Mouse (Mus musculus) thymus, postnatal 36 days (tissue): Measurements from ENCODE around the gene Cacng6.

Experiments used
- DNase-seq, 2 experiments: peaks; one replicate each; pipeline ENCODE4 v3.0.0; 2022; ENCODE audit warnings: mixed read lengths in 2 of 2

Gene Cacng6

DNA sequence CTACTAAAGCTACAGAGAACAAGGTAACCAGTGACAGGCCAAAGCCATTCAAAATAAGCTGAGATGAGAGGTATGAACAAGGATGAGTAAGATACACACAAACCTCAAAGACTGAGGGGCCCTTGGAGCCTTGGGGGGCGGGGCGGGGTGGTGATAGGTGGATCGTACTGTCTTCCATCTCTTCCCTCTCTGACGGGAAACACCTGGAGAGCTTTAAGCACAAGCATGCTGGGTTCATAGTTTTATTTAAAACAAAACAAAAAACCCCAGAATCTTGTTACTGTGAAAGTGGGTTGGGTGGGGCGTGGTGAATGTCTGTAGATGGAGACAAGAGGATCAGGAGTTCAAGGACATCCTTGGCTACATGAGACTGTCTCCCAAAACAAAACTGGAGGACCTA, 3.5 kb upstream of the Cacng6 start:
- peak; percentile 65 to 83 for DNase-seq

DNA sequence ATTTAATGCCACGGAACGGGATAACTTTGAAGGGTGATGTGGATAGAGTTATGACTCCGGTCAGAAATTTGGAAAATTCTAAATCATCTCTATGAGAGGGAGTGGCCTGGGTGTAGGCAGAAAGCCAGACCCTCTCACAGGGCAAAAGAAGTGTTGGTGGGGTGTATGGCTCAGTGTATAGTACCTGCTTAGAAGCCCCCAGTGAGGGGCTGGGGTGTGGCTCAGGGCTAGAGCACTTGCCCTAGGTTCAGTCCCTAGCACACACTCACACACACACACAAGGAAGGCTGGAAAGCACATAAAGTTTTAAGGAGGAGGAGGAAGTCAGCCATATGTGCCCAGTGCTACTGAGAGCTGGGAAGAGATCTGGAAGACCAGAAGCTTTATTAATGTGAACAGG, 2.7 kb upstream of the Cacng6 start:
- DNase-seq = no peak

DNA sequence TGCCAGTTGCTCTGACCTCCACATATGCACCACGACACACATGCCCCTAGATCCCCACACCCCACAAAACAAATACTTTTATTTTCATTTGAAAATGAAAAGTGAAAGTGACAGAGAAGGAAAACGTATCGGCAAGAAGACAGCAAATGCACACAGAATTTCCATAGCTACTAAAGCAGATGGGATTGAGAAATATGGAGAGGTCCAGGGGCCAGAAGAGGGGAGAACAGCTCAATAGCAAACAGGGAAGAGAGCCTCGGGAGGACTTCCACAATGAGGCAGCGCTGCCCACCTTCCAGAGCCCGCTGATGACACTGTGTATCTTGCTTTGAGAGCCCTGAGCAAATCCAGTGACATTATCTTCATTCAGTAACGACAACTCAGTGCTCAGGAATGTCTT, 1.9 kb upstream of the Cacng6 start:
- no peak for DNase-seq

DNA sequence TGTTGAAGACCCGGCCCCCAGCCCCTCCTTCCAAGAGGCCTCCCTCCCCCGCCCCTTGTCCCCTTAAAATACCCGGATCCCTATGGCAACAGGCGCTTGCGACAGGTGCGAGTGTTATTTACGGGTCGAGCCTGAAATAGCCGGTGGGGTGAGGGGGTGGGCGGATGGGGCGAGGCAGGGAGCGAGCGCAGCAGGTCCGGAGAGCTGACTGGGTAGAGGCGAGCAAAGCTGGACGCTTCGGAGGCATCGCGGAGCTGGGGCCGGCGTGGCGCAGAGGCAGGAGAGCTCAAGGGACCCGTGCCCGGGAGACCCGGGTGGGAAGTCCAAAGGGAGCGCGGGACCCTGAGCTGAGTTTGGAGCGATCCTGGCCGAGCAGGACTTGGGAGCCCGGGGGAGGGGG, 565 bp upstream of the Cacng6 start:
- DNase-seq = peak in 1 of 2 experiments; percentile 13

DNA sequence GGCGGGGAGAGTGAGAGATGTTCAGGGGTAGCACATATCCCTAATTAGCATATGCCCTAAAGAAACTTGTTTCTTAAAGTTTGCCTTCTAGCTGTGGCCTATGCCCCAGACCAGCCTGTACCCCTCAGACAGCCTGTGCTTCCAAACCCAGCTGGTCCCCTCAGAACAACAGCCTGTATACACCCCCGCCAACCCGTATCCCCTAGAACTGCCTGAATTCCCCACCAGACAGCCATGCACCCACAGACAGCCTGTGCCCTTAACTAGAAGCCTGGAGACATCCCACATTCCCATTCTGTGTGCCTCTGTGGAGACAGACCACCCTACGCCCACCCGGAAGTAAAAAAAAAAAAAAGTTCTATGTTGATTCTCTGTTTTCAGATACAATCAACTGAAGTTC, 1.1 kb downstream of the Cacng6 start:
- DNase-seq = no peak

DNA sequence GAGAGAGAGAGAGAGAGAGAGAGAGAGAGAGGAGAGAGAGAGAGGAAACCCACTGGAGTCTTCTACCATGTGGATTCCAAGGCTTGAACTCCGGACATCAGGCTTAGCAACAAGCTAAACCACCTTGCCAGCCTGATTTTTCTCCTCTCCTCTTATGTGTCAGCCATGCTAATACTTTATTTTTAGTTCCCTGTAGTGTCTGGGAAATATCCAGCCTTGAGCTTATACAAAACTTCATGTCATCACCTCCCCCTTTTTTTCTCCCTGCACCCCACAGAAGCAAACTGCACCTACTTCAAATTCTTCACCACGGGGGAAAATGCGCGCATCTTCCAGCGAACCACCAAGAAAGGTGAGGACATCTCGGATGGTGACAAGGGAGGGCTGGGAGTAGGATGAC, 6.2 kb downstream of the Cacng6 start:
- no peak for DNase-seq

DNA sequence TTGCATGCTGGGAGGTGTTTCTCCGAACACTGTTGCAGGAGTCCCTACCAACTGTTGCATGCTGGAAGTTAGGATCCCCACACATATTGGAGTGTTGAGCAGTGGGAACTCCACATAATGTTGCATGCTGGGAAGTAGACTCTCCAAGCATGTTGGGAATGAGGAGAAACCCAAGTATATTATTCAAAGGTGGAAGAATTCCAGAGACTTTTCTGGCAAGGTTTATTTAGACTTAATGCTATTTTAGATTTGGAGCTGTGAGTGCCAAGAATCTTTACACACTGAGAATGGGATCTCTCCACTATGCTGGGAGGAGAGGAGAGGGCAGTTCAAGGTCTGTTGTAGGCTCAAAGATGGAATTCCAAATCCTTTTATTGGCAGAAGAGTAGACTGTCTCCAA, 8.1 kb downstream of the Cacng6 start:
- DNase-seq = no peak

DNA sequence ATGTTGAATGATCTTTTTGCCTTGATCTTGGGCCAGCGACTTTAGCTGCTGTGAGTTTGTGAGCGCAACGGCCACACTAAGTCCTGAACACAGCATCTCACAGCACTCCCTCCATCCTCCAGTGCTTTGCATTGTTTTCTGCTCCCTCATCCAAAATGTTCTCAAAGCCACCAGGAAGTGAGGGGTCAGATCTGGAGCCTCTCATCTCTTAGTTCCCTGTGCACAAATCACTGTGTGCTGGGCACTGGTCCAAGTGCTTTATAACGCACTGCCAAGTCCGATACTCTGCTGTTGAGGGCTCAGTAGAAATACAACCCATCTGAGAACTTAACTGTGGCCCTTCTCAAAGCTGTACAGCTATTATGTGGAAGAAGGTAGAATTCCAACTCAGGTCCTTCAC, 13.9 kb downstream of the Cacng6 start:
- DNase-seq = no peak

DNA sequence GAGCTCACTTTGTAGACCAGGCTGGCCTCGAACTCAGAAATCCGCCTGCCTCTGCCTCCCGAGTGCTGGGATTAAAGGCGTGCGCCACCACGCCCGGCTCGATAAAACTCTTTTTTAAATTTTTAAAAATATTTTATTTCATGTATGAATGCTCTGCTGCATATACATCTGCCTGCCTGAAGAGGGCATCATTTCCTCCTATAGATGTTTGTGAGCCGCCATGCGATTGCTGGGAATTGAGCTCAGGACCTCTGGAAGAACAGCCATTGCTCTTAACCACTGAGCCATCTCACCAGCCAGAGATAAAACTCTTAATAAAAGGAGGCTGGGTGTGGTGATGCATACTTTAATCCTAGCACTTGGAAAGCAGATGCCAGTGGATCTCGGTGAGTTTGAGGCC, 16.0 kb downstream of the Cacng6 start:
- no peak for DNase-seq

DNA sequence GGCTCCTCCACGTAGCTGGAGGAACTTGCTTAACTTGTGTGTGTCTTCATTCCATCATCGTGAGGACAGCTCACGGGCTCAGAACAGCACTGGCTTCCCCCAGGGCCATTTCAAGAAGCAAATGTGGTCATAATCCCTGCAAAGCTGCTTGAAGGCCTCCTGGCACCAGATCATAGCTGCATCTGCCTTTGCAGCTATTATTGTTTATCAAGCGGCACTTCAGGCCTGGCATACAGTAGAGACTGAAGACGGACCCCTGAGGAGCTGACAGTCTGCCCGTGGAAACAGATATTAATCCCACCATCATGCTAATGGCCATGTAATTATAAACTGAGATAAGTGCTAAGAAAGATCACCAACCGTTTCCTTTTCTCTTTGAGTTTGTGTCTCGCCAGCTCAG, 16.5 kb downstream of the Cacng6 start:
- no peak for DNase-seq

DNA sequence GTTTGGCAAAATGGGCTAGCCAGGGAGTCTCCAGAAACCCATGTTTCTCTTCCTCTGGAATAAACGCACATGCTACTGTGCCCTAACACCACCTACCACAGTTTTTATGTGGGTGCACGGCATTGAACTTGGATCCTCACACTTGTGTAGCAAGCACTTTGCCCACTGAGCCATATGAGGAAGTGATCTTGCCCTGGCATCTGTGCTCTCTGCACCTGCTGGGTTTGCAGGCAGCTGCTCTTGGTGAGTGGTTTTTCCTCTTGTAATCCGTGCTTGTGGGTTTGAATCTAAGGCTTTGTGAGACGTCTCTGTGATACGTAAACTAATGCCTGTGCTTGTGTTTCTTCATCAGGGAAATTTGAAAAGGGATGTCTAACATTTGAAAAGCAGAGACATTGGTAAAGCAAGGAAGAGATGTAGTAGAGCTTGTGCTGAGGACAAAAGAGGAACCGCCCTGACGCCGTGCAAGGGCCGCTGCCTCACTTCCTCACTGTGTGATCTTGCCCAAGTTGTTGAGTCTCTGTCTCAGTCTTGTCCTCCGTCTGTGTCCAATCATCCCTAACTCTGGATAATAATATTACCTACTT, 18.6 kb downstream of the Cacng6 start:
- peak in 1 of 2 experiments; percentile 39 for DNase-seq

DNA sequence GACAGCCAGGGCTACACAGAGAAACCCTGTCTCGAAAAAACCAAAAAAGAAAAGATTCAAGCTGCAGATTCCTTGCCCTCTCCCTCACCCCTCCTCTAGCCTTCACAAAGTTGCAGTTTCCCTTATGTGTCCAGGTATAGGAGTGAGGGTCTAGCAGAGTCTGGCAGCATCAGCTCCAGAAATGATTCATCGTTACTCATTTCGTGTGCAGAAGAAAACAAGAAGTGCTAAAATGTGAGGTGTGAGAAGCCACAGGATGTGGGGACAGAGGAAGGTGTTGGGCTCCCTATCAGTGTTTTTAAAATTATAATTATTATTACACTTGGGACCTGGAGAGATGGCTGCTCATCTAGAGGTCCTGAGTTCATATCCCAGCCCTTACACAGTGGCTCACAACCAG, 20.7 kb downstream of the Cacng6 start:
- no peak for DNase-seq

DNA sequence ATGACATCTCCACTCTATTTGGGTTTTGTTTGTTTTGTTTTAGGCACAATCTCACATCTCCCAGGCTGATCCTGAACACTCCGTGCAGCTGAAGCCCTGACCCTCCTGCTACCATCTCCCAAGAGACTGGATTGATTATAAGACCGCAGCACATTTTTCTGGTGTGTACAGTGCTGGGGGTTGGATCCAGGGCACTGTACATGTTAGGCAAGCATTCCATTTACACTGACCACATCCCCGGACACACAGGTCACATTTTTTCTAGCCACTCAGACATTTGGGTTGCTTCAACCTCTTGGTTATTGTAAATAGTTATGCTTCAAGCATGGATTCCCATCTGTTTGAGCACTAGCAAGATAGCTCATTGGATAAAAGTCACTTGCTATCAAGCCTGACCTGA, 22.6 kb downstream of the Cacng6 start:
- DNase-seq = no peak

DNA sequence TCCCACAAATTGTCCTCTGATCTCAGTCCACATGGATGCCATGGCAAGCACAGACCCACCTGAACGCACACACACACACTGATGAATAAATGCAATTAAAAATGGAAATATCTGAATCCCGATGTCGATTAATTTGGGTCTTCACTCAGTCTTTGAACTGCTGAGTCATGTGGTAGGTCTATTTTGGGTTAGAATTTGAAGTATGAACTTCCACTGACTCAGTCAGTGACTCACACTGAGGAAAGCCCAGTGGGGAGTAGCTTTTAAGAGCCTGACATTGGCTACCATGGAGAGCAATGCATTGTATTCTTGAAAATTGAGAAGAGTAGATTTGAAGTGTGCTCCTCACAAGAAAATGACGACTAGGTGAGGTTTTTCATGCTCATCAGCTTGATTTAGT, 23.0 kb downstream of the Cacng6 start:
- DNase-seq = no peak

DNA sequence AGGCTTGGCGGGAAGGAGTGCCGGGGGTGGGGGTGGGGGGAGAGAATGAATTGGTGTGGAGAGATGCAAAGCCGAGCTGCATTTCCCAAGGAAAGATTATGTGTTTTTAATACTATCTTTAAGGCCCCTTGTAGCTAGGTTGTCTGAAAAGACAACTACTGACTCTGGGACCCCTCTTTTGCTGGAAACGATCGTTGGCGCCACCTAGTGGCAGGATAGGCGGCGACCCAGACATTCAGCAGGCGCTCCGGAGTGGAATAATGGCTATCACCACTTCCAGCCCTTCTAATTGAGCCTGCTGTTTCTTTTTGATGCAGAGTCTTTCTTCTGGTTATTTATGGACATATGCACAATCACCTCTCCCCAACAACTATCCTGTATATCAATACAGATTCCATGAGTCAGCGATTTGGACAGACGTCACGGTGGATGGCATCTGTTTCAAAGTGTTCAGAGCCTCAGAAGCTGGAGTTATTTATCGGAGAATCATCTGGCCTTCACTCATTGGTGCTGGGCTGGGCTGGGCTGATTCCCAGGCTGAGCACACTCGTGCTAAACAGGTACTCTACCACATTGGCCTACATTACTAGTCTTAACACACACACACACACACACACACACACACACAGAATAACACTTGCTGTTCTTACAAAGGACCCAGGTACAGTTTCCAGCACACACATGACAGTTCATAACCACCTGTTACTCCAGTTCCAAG, 24.9 kb downstream of the Cacng6 start:
- peak; percentile 64 to 72 for DNase-seq

DNA sequence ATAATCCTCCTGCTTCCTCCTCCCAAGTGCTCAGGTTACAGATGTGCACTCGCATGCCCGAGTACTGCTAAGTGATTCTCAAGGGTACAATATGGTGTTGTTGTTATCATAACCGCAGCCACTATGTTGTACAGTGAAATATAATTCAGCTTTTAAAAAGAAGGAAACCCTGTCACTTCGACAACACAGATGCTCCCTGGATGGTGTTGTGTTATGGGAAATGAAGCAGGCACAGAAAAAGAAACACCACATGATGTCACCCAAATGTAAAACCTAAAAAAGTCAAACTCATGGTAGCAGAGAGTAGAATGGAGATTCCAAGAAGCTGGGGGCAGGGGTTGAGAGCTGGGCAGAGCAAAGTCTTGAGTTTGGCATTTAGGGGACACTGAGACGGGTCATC, 26.7 kb downstream of the Cacng6 start:
- DNase-seq = no peak

DNA sequence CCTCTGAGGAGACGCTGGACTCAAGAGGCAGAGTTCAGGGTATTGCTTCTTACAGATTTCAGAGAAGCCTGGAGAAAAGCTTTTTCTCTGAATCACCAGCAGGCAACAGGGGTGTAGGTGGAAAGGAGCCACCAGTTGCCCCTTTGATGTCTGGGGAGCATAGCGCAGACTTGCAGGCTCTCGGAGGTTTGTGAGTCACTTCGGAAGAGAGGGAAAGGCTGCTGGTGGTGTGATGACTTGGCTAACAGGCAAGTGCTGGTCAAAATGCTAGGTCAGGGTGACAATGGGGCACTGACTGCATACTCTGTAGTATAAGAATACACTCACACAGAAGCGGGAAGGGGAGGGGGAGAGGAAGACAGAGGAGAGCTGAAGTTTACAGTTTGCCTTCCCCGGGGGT, 27.2 kb downstream of the Cacng6 start:
- DNase-seq = no peak

DNA sequence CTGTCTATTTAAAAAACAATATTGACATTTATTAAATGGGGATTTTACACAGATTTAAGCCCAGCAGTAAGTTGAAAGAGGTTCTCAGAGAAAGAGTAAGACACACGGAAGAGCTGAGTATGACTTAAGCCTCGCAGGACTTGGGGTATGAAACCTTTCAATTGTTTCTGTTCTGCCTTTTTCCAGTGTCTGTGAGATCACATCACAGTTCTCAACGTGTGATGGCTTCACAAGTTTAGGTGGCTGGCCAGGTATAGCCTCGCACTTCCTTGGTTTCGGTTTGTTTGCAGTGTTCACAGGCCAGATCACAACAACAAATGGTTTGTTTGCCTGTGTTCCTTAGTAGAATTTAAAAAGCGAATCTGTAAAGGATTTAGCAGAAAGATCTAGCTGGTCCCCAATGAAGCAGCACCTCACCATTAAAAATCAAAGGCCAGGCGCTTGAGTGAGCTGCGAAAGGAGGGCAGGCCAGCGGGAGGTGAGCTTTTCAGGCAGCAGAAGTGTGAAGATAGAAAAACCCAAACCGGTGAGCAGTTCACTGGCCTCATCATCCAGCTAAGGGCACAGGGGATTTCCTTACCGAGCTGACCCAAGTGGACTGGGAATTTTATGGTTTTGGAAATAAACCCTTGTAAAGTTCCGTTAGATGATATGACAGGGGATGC, 29.0 kb downstream of the Cacng6 start:
- no peak for DNase-seq

DNA sequence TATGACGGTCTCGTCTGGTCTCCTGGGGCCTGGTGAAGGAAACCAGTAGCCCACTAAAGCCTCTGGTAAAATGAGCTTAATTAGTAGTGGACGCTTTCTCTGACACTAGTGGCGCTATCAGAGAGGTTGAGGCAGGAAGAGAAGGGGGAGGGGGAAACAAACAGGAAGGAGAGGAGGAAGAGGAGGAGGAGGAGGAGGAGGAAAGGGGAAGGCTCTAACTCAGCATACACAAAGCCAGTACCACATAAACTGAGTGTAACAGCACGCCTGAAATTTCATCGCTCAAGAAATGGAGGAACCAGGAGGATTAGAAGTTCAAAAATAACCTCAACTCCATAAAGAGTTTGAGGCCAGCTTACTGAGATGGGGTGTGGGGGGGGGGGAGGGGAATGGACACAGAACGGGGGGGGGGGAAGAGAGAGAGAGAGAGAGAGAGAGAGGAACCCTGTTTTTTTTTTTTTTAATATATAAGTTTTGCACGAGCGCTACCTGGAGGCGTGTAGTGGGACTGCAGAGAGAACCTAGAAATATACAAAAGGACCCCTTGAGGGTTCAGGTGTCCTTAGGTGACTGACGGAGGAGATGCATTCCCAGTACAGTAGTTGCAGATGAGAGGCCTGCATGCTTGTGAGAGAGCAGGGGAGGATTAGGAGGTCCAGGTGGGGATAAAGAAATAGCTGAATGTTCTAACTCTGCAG, 29.6 kb downstream of the Cacng6 start:
- no peak for DNase-seq

DNA sequence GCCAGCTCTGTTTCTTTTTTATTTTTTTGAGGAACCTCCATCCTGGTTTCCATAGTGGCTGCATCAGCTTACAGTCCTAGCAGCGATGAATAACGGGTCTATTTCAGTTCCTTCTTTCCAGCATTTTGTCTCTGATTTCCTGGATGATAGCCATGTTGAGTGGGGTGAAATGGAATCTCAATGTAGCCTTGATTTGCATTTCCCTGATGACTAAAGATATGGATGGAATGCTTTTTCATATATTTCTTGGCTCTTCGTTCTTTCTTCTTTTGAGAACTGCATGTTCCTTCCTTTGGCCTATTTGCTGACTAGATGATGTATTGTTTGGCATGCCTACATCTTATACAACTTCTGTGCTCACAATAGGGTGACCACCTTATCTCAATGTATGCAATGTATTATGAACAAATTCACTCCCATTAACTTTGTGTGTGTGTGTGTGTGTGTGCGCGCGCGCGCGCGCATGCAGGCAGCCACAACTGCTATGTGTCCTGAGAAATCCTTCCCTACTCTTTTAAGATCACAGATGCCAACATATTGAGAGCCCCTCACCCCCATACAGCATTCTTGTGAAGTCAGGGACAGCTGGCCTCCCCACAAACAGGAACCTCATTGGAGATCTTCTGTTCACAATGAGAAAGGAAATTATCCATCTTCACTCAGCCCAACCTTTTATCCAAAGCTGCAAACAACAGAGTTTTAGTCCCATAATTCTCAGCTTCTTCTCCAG, 33.3 kb downstream of the Cacng6 start:
- DNase-seq = no peak

DNA sequence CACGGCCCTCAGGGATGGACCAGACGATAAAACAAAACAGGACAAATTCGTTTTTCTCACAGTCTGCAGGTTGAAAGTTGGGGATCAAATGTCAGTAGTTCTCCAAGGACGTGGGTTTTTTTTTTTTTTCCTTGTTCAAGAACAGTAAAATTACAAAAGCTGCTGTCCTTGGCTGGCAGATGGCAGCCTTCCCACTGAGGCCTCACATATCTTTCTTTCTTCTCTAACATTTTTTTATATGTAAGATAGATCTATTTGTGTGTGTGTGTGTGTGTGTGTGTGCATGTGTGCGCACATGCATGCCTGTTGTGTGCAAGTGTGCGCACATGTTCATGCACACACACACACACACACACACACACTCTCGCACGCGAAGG, 33.8 kb downstream of the Cacng6 start:
- DNase-seq = no peak

DNA sequence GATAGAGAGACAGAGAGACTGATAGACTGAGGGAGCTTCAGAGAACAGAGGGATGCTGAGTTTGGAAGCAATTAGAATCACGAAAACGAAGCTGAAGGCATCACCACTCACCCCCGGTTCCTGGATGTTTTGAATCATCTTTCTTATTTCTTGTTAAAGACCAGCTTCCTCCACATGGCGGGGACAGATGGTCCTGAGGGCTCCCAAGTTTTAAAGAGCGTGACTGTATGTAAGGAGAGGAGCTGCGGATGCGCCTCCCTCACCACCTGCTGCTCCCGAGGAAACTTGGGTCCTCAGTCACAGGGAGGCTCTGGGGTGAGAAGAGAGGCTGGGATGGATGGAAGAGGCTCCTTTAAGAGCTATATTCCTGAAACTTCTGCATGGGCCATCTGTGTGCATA, 36.3 kb downstream of the Cacng6 start:
- no peak for DNase-seq

DNA sequence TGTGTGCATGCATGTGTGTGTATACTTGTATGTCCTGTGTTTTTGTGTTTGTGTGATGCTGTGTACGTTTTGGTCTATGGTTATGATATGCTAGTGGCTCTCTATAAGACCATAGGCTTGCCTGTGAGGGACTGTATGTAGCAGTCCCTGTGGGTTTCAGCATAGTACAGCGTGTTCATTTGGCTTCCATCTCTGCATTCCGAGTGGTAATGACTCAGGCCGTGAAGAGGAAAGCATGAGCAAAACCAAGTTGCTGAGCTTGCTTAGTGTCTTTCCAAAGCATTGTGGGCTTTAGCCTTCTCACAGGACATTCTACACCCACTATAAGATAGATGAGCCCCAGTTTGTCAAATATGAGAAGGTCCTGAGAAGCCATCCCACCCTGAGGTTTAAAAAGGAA, 39.3 kb downstream of the Cacng6 start:
- no peak for DNase-seq
